Mouse (Mus musculus) heart, adult 8-10 months (tissue): ENCODE results near the gene Nin. TPM values are rescaled to one million over a fixed set of nuclear protein-coding genes. Genes with fewer than 3 reads are reported as not detected.

Experiments used
- DNase-seq: peaks from one replicate; pipeline ENCODE4 v3.0.0; 2022; ENCODE audit warnings: low spot score
- total RNA-seq, 4 experiments: library from RNA; stranded (reverse); gene quantifications; 2 replicates each; pipeline ENCODE4 v1.2.4; 2022

Nin gene
- total RNA-seq = 10 to 100 TPM; 13.1 to 17.0 (median 14.7) TPM

DNA sequence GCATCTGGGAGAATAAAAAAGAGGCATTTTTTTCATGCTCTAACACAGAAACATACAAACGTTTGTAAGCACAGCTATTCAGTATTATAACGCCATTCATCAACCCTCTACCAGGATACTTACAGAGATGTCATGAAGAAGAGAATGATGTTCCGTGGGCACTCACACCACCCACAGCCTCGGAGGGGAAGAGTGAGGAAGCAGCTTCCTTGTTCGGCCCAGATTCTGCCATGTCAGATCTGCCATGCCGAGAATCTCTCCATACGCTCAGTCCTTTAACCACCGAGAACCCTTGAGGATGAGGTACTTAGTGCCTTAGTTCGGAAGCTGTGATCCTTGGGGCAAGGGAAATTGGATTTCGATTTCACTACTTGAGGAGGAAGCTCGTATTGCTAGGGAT, at the start of gene Nin:
Nin (minus strand) TSS at position 367 of the 400 bp plus-strand sequence.
- no peak for DNase-seq

DNA sequence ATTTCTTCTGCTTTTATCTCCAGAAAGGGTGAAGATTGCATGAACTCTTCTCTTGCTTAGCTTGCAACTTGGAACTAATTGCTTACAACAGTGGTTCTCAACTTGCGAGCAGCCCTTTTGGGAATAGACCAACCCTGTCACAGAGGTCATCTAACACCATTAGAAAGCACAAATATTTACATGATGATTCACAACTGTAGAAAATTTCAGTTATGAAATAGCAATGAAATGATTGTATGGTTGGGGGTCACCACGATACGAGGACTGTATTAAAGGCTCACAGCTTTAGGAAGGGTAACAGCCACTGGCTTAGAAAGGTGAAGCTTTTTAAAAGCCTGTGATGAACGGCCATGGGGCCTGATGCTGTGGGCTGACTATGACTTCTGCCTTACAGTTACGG, 47.5 kb upstream of the Nin start:
- DNase-seq = no peak

- DNase-seq = no peak
Measured at GRCm38 (mm10) chr12:70157292-70158066, 44.0 kb upstream of the Nin start.

- no peak for DNase-seq
Measured at GRCm38 (mm10) chr12:70156222-70156621, 42.7 kb upstream of the Nin start.

- no peak for DNase-seq
Measured at GRCm38 (mm10) chr12:70153842-70154241, 40.3 kb upstream of the Nin start, which contains the start of gene Abhd12b. Gene Abhd12b, plus strand, starts transcription at chr12:70154142.

GRCm38 (mm10) chr12:70148631-70149265, 35.2 kb upstream of the Nin start:
- no peak for DNase-seq

- no peak for DNase-seq
Measured at GRCm38 (mm10) chr12:70147986-70148630, 34.6 kb upstream of the Nin start.

- DNase-seq = no peak
Measured at GRCm38 (mm10) chr12:70145586-70145985, 32.1 kb upstream of the Nin start.

GRCm38 (mm10) chr12:70144637-70145448, 31.3 kb upstream of the Nin start:
- DNase-seq = peak; percentile 74

GRCm38 (mm10) chr12:70144106-70144587, 30.6 kb upstream of the Nin start:
- peak; percentile 40 for DNase-seq

DNA sequence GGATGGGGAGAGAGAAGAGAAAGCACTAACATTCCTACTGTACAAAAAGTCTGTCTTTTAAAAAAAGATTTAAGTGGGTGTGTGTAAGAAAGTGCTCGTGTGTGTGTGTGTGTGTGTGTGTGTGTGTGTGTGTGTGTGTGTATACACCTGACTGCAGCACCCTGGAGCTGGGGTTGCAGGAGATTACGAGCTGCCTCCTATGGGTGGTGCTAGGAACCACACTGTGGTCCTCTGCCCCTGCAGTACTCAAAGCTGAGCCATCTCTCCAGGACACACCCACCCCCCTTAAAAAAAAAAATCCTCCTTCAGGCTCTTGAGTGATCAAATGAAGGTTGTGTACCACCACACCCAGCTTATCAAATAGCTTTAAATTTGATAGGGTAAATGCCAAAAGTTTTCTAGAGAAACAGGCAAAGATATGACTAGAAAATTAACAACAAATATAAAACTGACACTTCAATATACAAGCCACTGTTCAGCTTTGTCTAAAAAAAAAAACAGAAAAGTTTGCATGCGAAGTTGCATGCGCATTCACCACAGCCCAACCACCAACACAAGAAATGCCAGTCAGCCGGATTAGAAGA, 27.6 kb upstream of the Nin start:
- no peak for DNase-seq

GRCm38 (mm10) chr12:70140542-70140941, 27.0 kb upstream of the Nin start:
- DNase-seq = peak; percentile 16

DNA sequence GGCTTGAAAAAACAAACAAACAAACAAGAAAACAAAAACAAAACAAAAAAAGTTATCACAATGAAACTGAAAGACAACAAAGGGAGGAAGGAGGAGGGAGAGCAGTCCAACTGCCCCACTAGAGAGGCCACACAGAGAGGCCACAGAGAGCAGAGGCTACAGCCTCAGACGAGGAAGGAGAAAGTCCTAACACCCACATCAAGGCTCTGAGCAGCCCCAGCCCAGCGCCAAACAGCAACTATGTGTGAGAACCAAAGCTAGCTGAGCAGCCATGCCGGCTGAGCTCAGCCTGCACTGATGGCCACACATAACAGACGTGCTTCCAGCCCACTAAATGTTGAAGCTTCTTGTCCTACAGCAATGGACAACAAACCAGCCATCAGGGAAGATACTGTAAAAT, 26.4 kb upstream of the Nin start:
- no peak for DNase-seq

GRCm38 (mm10) chr12:70137626-70138025, 24.1 kb upstream of the Nin start:
- DNase-seq = no peak

DNA sequence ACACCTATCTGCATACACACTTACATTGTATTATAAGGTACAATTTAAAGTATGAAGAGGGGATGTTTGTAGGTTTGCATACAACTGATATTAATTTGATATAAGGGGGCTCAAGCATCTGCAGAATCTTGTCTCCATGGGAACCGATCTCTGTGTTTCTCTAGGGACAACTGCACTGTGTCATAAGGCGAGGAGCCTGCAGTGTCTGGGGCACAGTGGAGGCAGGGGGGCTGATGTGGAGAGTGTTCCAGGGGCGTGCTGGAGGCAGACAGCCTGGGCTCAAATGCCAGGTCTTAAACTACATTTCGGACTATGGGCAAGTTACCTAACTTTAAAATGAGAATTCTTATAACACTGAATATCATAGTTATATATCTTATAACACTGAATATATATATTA, 23.6 kb upstream of the Nin start:
- no peak for DNase-seq

- DNase-seq = peak; percentile 24
Measured at GRCm38 (mm10) chr12:70136185-70136756, 22.8 kb upstream of the Nin start.

DNA sequence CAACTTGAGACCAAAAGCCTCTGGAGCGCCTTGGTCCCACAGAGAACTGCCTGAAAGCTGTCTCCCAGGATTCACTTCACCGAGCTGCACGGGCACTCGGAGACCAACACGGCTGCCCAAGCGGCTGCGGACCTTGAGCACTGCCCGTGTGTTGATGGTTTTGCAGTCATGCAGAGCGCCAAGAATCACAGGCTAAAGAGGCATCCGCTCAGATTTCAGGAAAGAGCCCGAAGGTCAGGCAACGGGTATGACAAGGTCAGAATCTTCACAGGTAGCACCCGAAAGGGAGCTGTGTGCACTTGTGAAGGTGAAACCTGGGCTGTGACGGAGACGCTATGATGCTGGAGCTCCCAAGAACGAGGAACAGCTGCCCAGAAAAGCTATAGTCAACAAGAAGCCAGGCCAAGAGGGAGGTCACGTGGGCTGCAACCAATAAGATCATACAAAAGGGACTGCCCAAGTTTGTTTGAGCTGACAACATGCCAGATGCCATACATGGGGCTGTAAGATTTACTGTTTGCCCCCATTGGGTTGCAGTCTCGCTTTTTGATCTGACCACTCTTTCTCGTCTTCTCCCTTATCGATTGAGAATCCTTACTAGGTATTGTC, 21.2 kb upstream of the Nin start:
- no peak for DNase-seq

DNA sequence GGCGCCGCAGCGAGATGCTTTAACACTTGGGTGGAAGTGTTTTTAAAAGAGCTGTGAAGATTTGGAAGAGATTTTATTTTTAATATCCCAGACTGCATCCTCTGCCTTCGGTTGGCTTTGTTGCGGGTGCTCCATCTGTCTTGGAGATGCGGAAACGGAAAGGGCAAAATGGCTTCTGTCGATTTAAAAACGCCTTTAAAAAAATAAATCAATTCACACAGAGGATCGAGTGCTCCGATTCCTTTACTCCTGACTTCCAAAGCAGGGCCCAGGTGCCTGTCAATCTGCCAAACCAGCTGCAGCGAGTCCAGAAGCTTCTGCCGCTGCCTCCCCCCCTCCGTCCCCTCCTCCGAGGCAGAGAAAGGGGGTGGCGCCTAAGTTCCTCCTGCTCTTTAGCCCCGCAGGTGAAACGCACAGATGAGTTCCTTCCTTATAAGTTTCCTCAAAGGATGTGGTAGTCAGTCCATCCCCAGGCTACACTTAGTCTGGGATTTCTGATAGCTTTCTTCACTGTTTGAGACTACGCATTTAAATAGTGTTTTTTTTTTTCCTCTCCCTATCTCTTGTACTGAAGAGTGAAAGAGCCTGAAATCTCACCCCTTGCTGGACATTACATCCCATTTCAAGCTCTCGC, 17.6 kb upstream of the Nin start:
- DNase-seq = no peak

DNA sequence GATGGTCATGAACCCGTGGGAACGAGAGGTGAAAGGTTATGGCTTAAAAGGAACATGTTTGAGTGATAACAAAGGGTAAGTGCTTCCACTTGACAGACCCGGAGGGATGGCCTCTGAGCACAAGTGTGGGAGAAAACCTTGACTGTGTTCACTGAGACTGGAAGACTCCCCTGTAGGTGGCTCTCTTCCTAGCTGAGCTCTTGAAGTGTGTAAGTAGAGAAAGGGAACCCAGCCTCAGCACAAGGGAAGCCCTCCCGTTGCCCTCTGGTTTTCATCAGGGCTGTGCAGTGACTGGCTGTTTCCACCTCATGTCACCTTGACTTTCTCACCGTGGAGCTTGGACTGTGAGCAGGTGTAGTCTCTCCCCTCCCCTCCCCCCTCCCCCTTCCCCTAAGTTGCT, 15.6 kb upstream of the Nin start:
- peak; percentile 16 for DNase-seq

GRCm38 (mm10) chr12:70126626-70127025, 13.1 kb upstream of the Nin start:
- DNase-seq = no peak
